Mouse (Mus musculus): ENCODE measurements around the gene Lingo2.
"Not testable (repeated sequence)": the region's sequence is repeated elsewhere in the genome, so short reads cannot be mapped to it uniquely, and the experiment has no call there.

Gene Lingo2

DNA sequence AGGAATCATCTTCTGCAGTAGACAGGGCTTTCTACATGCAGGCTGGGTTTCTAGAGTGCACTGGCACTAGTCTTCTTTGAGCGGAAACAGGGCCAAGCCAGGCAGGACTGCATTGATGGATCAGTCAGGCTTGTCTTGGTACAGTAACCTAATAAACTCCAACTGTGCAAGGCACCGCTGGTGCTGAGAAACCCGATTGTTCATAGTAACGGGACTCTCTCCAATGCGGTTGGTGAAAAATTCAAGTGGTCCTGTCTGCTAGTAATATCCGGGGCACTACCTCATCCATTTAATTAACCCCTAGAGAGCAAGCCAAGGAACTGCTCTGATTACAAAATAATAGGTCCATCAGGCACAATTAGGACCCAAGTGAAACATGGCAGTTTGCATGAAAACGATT lies 1106.4 kb downstream of the Lingo2 start:
- DNase-seq (ENCODE audit: low read depth, low spot score) = no peak

DNA sequence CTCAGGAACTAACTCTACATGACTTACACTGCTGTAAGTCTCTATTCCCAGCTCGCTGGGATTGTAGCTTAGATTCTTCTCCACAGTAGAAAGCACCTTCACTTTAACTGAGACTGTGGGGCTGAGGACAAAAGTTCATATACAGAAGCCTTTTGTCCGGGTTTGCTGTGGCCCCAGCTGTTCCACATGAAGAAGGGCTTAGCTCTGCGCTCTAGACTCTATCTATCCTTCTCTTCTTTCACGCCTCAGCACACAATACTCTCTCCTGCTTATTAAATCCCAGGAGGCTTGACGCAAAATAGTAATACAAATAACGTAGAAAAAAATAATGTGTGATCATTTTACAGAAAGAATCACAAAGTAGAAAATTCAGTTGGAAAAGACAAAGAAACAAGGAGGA lies 1107.0 kb downstream of the Lingo2 start:
- DNase-seq (ENCODE audit: low read depth, low spot score) = no peak

DNA sequence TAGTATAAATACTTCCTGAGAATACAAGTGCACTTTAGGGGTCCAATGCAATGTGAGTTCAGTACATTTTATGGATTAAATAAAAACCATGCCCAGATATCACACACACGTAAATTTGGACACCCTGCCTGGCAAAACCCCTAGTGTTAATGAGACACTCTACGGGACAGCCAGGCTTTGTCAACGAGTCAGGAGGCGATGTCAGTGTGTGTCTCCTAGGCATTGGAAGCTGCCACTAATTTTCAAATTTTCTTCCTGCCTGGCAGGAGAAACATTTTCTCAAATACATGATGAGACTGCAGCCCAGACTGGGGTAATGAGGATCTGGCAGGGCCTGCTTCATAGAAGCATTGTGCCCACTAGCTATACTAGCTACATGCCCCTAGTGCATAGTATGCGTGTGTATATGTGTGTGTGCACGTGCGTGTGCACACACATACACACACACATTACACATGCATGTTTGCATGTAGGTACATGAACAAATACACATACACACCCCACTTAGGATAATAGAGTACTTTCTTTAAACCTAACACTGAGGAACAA lies 1128.2 kb downstream of the Lingo2 start:
- DNase-seq (ENCODE audit: low read depth, low spot score) = no peak

DNA sequence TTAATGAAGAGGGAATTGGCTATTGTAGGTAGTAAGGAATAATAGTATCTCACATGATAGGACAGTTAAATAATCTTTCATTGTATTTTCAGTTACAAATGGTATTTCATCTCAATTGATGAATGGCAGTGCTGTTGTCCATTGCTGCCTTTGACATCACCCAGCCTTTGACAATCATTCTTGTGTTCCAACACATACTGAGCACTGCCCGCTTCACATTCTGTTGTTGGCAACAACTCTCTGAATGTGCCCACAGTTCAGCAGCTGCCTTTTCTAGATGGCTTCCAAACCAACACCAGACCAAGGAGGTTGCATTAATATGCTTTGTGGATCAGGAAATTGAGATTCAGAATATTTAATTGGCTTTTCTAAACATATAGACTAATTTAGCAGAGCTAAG lies 1130.8 kb downstream of the Lingo2 start:
- DNase-seq (ENCODE audit: low read depth, low spot score) = no peak

DNA sequence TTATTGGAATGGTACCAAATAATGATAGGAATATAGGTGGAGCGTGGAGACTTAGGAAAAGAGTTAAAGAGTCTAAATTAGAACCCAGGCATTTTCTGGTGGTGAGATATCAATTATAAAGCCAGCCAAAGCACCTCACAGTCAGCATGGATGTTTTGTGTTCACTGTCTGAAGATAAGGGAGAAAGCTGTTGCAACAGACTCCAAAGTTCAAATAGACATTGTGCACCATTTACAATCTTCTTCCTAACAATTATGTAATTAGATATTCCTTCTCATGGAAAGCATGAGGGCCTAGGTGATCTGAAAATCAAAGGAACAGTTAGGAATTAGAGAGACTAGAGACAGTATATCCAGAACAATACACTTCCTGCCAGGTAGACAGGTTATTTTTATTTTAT lies 1136.8 kb downstream of the Lingo2 start:
- no peak for DNase-seq (ENCODE audit: low read depth, low spot score)

DNA sequence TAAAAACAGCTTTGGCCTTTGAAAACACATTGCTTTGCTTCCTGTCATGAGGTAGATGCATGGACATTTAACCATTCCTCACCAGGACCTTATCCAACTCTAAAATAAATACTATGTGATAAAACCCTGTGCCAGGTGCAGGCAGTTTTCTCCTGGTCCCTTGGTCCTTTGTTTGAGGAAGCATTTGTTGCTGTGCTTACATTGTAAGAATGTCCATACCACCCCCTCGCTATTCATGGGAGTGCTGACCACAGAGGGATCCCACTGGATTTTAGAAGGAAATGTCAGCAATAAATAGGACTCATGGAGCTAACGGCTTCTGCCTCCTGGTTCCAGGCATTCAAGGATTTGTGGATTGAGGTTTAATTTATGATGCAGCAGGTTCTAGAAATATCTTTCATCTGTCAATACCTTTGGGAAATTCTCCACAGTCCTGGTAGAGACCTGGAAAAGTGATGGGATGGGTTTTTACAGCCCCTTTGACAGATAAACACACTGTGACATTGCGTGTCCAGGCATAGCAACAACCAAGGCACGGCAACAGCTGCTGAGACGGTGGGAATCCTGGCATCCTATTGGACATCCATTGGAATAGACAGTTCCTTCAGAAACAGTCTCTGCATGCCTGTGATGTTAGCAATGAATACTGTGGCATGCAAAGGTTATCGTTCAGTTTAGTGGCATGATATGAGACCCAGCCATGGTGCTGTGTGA lies 1143.9 kb downstream of the Lingo2 start:
- DNase-seq (ENCODE audit: low read depth, low spot score) = no peak

DNA sequence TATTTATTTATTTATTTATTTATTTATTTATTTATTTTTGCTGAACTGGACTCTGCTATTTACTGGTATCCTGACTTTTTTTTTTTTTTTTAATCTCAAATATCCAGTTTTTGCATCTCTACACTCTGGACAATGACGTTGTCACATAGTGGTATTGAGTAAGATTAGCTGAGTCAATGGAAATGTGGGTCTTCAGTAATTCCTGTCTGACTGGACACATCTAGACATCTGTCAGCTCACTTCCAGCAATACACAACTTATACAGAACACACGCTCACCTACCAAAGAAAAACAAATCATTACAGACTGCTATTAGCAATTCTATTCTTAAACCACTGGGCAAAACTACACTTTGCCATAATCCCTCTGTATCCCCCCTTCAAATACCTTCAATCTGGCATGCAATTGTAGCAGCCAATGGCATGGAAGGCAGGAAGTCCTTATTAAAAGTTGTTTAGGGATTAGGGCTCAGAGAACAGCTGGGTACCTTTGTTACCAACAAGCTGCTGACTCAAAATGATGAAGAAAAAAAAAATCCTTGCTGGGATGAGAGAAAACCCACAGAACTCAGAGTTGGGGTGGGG lies 1144.6 kb downstream of the Lingo2 start:
- DNase-seq (ENCODE audit: low read depth, low spot score) = no peak

DNA sequence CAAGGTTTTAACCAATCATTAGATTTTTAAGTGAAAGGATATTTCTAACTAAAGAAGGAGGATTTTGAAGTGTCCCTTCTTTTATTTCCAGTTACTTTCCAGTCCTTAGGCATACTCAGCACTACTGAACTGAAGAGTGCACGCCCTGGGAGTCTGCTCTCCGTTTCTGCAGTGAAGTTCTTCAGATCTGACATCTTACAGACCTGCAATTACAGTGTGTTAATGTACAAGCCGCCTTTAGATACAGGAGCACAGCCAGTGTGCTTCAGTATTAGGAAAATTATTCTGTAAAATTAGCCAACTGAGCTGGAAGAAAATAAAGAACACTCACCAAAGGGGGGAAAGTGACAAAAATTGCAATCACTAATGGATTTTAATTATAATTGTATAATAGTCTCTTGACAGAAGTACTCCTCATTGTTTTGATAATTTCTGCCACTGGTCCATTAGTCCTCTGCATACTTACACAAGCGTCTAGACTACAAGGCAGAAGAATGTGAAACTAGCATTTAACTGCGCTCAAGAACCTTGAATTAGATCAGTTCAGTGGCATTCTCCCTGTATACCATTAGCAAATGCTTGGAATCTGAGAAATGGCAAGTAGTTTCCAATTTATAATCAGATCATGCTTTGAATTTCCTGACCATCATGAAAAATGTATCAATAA lies 1167.2 kb downstream of the Lingo2 start:
- DNase-seq (ENCODE audit: low read depth, low spot score) = no peak

DNA sequence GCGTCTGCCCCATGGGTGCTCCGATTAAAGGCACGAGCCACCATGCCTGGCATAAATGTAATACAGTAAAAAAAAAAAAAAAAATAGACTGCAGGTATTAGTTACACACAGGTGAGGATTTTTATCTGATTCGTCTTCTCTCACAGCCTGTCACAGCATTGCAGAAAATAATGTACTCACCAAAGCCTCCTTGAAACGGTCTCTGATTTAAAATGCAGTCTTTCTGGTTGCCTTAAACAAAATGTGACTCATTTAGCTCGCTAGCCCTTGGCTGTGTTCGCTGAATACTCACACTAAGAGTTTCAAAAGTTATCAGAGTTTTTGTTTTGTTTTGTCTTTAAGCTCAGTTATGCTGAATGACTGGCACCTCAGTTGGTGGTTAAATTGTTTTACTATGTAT lies 1180.7 kb downstream of the Lingo2 start:
- DNase-seq (ENCODE audit: low read depth, low spot score) = no peak

DNA sequence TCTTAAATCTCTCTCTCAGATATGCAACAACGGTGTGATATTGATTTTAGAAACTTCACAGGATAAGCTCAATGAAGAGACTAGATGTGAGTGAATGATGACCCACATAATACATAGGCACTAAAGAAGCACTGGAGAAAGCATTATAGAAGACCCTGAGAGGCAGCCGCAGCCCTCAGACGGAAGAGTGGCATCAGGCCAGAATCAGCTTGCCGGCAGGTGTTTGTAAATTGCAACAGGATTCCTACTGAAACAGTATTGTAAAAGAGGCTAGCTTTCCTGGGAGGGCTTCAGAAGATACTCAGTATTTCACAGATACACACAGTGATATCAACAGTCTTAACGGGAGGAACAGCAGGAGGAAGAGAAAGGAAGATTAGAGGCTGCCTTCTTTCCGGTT lies 1184.6 kb downstream of the Lingo2 start:
- no peak for DNase-seq (ENCODE audit: low read depth, low spot score)

DNA sequence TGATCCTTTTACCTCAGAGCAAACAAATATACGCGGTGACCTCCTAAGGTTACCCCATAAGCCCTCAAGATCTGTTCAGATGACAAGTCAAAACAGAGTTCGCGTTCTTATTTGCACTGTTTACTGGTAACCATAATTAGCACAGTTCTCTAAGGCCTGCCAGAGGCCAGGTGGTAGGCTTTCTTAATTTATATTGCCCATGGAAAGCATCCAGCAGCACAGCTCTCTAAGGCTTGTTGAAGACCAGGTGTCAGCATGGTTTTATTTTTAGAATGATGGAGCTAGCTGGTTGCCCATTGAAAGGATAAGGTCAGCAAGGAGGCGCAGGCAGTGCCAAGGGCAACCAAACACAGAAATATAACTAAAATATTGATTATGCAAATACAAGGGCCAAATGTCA lies 1190.4 kb downstream of the Lingo2 start:
- no peak for DNase-seq (ENCODE audit: low read depth, low spot score)

DNA sequence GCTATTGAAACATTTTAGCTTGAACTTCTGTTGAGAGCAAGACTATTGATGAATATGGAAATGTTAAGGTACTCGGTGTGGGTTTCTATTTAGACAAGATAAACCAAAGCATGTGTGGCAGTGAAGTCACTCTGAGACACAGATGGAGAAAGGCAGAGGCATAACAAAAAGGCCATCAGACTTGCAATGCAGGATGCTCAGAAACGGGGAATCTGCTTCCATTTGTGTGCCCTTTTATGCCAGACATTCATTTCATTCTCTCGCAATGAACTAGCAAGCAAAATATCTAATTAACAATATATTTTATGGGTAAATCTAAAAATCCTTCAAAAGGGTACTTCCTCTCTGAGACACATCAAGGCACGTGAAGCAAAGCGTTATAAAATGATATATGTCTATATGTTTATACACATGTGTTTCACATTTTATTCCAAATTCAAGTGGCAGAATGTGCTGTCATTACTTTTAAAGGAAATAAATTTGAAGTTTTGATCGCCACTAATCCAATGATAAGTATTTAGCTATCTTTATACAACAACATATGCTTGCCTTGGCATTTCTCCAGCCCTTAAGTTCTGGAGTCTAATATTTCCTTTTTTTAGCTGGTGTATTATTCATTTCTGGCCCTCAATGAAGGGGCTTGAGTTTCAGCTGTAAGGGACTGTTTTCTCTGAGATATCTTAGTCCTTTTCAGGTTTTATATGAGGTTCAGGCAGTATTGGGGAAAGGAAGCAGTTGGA lies 1199.3 kb downstream of the Lingo2 start:
- DNase-seq (ENCODE audit: low read depth, low spot score) = no peak

DNA sequence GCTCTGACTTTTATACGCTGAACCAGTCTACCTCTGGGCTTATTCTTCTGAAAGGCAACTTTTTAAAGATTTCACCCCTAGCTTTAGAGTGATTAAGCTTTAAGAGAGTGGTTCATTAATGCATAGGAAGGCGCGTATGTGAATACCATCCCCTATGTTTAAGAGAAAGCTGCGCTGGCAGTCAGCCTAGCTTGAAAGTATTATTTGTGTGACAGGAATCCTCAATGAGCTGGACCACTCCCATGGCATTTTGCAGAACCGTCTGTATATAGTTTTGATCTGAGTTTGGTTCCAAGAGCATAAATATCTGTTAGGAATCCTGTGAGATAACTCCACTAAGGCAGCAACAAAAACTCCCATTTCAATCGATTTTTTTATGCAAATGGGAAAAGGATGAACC lies 1204.9 kb downstream of the Lingo2 start:
- no peak for DNase-seq (ENCODE audit: low read depth, low spot score)

DNA sequence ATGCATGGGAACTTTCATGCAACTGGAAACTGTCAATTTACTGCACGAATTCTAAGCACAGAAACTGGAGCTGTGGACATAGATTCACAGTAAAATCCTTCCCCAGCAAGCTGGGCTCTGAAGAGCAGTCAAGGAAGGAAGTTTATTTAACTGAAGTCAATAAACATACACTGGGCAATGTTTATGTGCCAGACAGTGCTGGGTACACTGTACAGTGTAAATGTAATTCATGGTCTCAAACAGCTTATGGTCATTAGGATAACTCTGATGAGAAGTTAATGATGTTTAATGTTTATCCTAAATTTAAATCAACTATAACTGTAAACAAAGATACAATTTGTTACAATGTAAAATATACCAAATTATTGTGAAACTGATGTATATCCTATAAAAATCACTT lies 1226.8 kb downstream of the Lingo2 start:
- DNase-seq (ENCODE audit: low read depth, low spot score) = no peak

DNA sequence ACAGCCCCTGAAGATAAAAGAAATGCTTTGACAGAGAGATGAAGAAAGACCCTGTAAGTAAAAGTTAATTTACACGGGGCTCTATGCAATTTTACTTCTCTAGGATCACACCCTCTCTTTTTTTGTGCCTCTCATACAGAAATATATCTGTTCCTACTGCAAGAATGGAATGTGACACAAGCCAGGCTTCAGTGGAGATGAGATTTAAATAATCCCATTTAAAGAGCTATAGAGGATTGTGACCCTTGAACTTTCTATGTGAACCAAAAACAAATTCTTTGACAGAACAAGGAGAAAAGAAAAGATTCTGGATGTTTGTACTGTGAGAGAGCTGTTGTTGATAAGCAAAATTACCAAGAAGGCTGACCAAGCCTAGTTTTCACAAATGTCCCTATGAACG lies 1247.4 kb downstream of the Lingo2 start:
- no peak for DNase-seq (ENCODE audit: low read depth, low spot score)

DNA sequence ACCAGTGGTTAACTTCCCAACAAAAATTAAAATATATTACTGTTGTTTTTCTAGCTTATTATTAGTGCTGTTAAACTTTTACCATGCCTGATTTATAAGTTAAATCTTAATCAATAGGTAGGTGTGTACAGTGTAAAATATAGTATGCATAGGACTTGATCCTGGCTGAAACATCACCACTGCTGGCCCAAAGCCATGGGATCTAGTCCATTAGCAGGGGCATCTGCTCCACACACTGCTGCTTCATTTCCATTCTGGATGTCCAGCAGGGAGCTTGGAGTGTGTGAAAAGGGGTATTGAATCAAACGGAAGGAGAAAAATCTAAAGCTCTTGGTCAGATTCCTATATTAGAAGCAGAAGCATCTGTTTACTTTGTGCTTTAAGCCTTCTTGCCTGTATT lies 1248.9 kb downstream of the Lingo2 start:
- DNase-seq (ENCODE audit: low read depth, low spot score) = no peak

DNA sequence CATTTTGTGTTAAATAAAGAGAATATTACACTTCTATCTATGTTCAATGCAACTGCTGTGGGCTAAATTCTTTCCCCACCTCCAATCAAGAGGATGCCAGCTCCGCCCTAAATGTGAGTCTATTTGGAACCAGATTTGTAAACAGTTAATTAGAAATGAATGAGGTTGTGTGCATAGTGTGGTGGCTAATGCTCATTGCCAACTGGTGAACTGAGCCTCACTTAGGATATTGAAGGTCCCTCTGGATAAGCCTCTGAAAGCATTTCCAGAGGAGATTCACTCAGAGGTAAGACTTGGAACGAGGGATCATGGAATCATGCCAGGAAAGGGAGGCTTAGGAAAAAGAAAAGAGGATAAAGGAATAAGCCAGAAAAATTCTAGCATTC lies 1256.4 kb downstream of the Lingo2 start:
- DNase-seq (ENCODE audit: low read depth, low spot score) = no peak

DNA sequence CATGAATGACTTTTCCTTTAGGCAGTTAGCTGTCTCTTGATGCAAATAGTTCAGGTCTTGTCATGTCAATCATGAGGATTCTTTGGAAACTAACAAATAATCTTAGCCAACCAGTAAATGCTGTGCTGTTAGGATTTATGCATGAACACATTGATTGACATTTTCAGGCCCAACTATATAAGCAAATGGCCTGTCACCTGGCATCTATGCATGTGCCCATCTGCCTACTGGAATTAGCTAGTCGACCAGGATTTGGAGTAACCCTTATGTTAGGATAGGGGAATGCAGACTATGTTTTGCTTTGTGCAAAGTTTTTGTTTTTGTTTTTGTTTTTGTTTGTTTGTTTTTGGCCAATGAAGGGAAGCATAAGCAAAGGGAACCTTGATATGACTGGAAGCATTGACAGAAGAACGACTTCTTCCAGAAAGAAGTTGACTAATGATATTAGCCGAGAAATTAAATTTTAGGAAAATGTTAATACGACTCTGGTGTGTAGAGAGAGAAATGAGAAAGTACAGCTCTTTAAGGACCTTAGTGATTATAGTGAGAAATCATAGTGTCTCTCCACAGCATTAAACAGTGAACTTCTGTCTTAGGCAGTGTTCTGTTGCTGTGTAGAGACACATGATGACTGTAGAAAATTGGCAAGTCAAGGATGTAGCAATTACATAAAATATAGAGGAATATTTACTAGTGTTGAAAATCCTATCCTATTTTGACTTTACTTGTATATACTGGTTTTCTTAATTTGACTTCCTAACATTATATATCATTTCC lies 1257.0 kb downstream of the Lingo2 start:
- DNase-seq (ENCODE audit: low read depth, low spot score) = no peak

DNA sequence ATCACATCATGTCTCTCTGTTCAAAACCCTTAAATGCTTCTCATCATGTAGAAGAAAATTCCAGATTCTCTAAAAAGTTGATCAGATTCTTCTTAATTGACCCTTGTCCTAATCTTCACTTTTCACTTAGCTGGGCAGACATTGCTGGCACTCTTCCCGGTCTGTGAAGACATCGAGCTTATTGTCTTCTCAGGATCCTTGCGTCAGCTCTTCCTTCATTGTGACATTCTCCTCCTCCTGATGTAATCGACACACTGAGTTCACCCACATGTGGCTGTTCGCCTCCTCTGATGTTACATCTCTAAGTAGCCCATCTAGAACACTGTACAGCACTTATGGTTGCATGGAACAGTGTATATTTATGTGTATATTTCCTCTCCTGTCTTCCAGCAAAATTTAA lies 1261.0 kb downstream of the Lingo2 start:
- no peak for DNase-seq (ENCODE audit: low read depth, low spot score)

DNA sequence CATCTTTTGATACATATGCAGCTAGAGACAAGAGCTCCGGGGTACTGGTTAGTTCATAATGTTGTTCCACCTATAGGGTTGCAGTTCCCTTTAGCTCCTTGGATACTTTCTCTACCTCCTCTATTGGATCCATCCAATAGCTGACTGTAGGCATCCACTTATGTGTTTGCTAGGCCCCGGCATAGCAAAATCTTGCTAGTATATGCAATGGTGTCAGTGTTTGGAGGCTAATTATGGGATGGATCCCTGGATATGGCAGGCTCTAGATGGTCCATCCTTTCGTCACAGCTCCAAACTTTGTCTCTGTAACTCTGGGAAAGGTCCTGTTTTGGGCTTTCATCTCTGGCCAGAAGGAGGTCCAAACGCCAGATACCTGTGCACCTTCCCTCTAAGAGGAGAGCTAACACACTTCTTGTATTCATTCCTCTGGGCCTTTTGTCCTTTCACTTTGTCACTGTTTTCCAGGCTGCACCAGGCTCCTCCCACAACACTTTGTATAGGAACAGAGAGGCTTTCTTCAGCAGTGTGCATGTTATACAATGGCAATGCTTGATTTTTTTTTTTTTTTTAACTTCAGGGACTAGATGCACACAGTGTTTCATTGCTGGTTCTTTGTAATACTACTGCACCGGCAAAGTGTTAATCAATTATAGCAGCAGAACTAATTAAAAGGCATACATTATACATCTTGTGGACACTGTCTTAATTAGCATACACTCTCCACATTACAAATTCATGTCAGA lies 1262.9 kb downstream of the Lingo2 start:
- DNase-seq (ENCODE audit: low read depth, low spot score) = not testable (repeated sequence)

Measured in retina, adult 2 months (tissue).